Mouse (Mus musculus) ovary, postnatal 36 days (tissue): Measurements from ENCODE around the gene Tgif2lx2.
"Not testable (repeated sequence)": the region's sequence is repeated elsewhere in the genome, so short reads cannot be mapped to it uniquely, and the experiment has no call there.

Experiments
- DNase-seq: peaks from one replicate; pipeline ENCODE4 v3.0.0; 2022; ENCODE audit warnings: low spot score, mixed read lengths

Tgif2lx2 gene

GRCm38 (mm10) chrX:118426927-118427326, at the start of gene Tgif2lx2:
Gene Tgif2lx2 (plus strand): TSS chrX:118427227.
- DNase-seq: not testable (repeated sequence)
